Mouse (Mus musculus) activated CD4-positive, CD25-positive, alpha-beta regulatory T cell (primary cell): Measurements from ENCODE around the gene Gm43552. TPM values are rescaled to one million over a fixed set of nuclear protein-coding genes. Genes with fewer than 3 reads are reported as not detected.

ENCODE experiments used
- polyA plus RNA-seq, 2 experiments: library from polyadenylated mRNA; unstranded; fragments of 100-300 nt; shearing (Covaris generic); gene quantifications; one replicate each; pipeline ENCODE4 v1.2.1; 2017

Gene Gm43552
- polyA plus RNA-seq: 1 to 10 TPM; 1.6 to 2.3 TPM

DNA sequence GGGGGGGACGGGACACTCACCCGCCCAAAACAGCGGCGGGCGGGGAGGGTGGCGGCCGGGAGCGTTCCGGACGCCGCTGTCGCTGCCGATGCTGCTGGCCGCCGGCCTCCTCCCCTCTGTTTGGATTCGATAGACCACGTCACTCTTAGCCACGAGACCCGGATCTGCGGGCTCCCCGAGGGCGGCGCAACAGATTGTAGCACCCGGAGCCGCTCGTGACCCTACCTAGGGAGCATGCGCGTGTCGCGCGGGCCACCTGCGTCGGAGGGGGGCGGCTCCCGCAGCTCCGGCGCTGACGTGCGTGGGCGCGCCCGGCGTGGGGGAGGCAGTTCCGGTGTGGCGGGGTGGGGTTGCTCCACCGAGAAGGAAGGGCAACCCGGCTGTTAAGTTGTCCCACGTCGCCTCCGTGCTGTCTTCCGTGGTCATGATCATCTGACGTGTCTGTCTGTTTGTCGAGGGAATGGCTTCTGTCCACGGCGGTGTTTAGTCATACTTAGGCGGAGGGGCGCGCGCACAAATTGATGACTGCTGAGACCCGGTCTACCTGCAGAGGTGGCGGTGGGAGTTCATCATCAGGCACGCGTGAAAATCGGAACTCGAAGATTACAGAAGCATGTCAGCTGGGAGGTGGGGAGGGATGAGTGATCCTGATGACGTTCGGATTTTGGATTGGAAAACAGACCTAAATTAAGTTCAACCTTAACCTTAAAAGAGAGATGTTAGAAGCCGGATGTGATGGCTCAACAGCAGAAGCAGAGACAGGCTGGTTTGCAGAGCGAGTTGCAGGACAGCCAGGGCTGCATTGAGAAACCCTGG is at the start of gene Gm43552:
Gene Gm43552, minus strand, starts transcription at position 118 of the 816 bp plus-strand sequence.

GRCm38 (mm10) chr5:65536751-65537419 is 44.3 kb upstream of the Gm43552 start, which contains the start of the genes Smim14 and Ube2k:
Gene Smim14 (minus strand): TSS chr5:65537184.
Gene Ube2k (plus strand): TSS chr5:65537233.

DNA sequence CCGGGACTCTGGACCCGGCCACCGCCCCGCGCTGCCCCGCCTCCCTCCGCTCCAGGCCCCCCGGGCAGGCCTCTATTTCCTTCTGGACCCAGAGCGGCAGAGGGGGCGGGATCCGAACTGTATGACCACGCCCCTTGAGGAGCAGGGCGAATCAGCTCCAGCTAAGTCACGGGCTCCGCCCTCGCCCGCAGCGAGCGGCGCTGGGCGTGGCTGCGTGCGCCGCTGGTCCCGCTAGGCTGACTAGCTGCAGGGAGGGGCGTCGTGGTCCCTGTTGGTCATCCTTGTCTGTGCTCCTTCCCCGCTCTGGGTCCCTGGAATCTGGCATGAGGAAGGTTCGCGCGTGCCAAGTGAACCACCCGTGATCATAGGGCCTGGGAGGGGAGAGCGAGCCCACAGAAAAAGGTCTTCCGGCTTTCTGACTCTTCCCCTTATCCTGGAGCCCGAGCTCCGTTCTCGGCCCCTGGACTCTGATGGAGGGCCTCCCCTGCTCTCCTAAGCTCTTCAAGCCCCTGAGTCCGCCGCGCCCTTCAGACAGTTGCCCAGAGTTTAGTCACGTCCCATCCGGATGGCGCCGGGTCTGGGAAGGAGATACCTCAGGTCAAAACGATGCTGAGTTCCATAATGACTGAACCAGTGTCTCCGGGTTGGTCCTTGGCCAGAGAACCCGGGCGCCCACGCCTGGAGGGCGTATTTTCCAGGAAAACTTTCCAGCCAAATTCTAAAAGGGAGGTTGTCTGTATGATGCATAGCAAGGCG is 56.6 kb downstream of the Gm43552 start, which contains the start of gene Ugdh:
Gene Ugdh, minus strand, starts transcription at position 144 of the 756 bp plus-strand sequence.

DNA sequence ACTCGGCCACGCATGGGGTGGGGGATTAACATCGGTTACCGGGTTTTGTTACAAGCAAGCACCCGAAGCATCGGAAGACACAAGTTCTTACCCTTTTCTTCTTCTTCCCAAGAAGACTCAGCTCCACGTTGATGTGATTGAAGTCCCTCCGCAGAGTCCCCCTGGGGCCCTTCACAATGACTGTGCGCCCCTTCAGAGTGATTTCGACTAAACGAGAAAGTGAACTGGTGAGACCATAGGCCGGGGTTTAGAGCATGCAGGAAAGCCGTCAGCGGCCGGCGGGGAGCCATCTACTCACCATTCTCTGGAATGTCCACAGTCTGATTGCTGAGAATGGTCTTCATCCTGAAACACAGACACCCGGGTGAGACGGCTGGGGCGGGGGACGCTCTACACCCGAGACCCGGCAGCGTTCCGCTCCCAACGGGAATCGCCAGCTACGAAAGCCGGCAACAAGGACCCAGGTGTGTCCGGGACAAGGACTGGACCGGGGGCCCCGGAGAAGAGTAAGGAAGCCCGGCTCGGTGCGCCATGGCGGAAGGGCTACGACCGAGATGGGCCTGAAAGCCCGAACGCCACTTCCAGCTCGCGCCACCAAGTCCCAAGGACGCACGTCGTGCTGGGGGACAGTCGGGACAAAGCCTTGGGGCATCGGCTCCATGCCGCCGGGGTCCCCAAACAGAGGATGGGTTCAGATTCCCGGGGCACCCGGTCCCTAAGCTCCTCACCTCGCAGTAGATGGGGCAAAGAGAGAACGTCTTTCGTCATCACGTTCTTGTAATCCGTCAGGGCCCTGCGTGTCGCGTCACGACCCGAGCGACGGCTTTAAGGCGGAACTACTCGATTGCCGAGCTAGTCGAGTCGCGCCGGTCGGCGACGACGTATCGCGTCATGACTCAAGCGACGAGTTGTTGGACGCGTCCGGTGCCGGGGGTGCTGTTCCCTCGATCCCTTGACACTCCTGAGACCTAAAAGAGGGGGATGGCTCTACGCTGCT is 101.7 kb downstream of the Gm43552 start, which contains the start of the genes Rpl9 and Lias:
Gene Rpl9, minus strand, starts transcription at position 797 of the 997 bp plus-strand sequence.
Gene Lias, plus strand, starts transcription at position 850 of the 997 bp plus-strand sequence.

Other genes starting within 250 kb of the Gm43552 start
- gene Rfc1, start 157.2 kb downstream of the Gm43552 start, polyA plus RNA-seq: 10 to 100 TPM; 40.7 to 49.0 TPM
- gene Klb, start 144.5 kb downstream of the Gm43552 start, polyA plus RNA-seq: under 1 TPM in 1 of 2 experiments, not detected in 1; 0.23 TPM
- gene Rpl9, start 101.4 kb downstream of the Gm43552 start, polyA plus RNA-seq: 1,000 to 10,000 TPM in 1 of 2 experiments, 100 to 1,000 TPM in 1; 778 to 1,266 TPM
- gene Lias, start 101.3 kb downstream of the Gm43552 start, polyA plus RNA-seq: 10 to 100 TPM; 44.5 to 59.6 TPM
- 10 to 100 TPM; 48.0 to 50.2 TPM for gene Ugdh, start 56.9 kb downstream of the Gm43552 start, polyA plus RNA-seq
- 100 to 1,000 TPM; 144 to 177 TPM for gene Smim14, start 44.4 kb upstream of the Gm43552 start, polyA plus RNA-seq
- gene Ube2k, start 44.4 kb upstream of the Gm43552 start, polyA plus RNA-seq: 100 to 1,000 TPM; 119 to 129 TPM
- 100 to 1,000 TPM; 110 to 158 TPM for gene Pds5a, start 205.4 kb upstream of the Gm43552 start, polyA plus RNA-seq